In genomic region chr5:122636308-122636707, GRCm38 (mm10) we compare ENCODE assay signal across 19 mouse cellular contexts. TPM values are rescaled to one million over a fixed set of nuclear protein-coding genes. Genes with fewer than 3 reads are reported as not detected.
DNase-seq lines count a peak whose midpoint lies in the region; ATAC-seq and TF ChIP-seq lines count a peak whose summit lies in the region.
"Had no signal": no experiment of that assay in that cellular context is flagged by ENCODE, and none has a peak within 500 bp of the region (broad histone marks: within the 10 kb centered on the region; RNA-seq: fewer than 3 reads in every experiment).

No protein-coding gene starts in this region.

- DNase-seq in hindbrain, embryonic 11.5 days (ENCODE audit: low spot score) = no peak
- DNase-seq in midbrain, postnatal 0 days (ENCODE audit: low spot score) = peak; percentile 38
- peak; percentile 70 for DNase-seq in NIH3T3 (ENCODE audit: low read depth)
- peak; percentile 26 to 28 for DNase-seq in kidney, postnatal 36 days
- no peak for DNase-seq in urinary bladder, postnatal 14 days (ENCODE audit: low spot score)
- no peak for DNase-seq in T-cell, adult 2 months (ENCODE audit: low spot score)
- DNase-seq: adrenal gland, postnatal 10 days; cerebellum, adult 9-11 months; lung, postnatal 14 days; right cerebral cortex, adult 18-20 months had no signal

- ATAC-seq in hindbrain, embryonic 16.5 days = peak; percentile 37; the same call in 1 of the 2 replicates
- no peak for ATAC-seq in hindbrain, embryonic 11.5 days (ENCODE audit: low FRiP score)
- ATAC-seq in midbrain, postnatal 0 days (ENCODE audit: low FRiP score) = no peak
- no peak for ATAC-seq in midbrain, embryonic 15.5 days (replicated peaks)
- ATAC-seq: activated CD4-positive, CD25-positive, alpha-beta regulatory T cell, adult 4 months; forebrain, embryonic 15.5 days had no signal

- H3K27me3 ChIP-seq in hindbrain, embryonic 16.5 days (replicated peaks; ENCODE audit: control insufficient read depth, insufficient read depth, low read length) = no peaks in the 10 kb centered on the region
- no peaks in the 10 kb centered on the region for H3K27me3 ChIP-seq in hindbrain, embryonic 11.5 days (ENCODE audit: control insufficient read depth, insufficient read depth, low read length)
- H3K27me3 ChIP-seq in midbrain, postnatal 0 days (ENCODE audit: insufficient read depth, low read length) = no peaks in the 10 kb centered on the region
- no peaks in the 10 kb centered on the region for H3K27me3 ChIP-seq in midbrain, embryonic 15.5 days (replicated peaks)
- H3K27me3 ChIP-seq: embryonic facial prominence, embryonic 13.5 days; forebrain, embryonic 15.5 days; hindbrain, embryonic 13.5 days; intestine, embryonic 15.5 days had no signal

- no peaks in the 10 kb centered on the region for H3K36me3 ChIP-seq in hindbrain, embryonic 16.5 days (ENCODE audit: control insufficient read depth, insufficient read depth, low read length)
- H3K36me3 ChIP-seq in hindbrain, embryonic 11.5 days (ENCODE audit: control insufficient read depth, insufficient read depth, low read length) = no peaks in the 10 kb centered on the region
- H3K36me3 ChIP-seq in midbrain, postnatal 0 days (ENCODE audit: insufficient read depth, low read length) = no peaks in the 10 kb centered on the region
- H3K36me3 ChIP-seq in midbrain, embryonic 15.5 days (replicated peaks) = no peaks in the 10 kb centered on the region
- H3K36me3 ChIP-seq: embryonic facial prominence, embryonic 13.5 days; forebrain, embryonic 15.5 days; heart, embryonic 10.5 days; hindbrain, embryonic 13.5 days; intestine, embryonic 15.5 days had no signal

- H3K4me1 ChIP-seq in hindbrain, embryonic 16.5 days (ENCODE audit: control insufficient read depth, insufficient read depth, low read depth, low read length) = no peaks in the 10 kb centered on the region
- no peaks in the 10 kb centered on the region for H3K4me1 ChIP-seq in hindbrain, embryonic 11.5 days (replicated peaks; ENCODE audit: control insufficient read depth, insufficient read depth, low read length)
- peaks cover 2% of the 10 kb centered on the region; the same call in 1 of the 2 replicates for H3K4me1 ChIP-seq in midbrain, postnatal 0 days (ENCODE audit: insufficient read depth, low read length)
- H3K4me1 ChIP-seq in midbrain, embryonic 15.5 days = peaks cover 5% of the 10 kb centered on the region; the same call in 1 of the 2 replicates
- H3K4me1 ChIP-seq: embryonic facial prominence, embryonic 13.5 days; forebrain, embryonic 15.5 days; intestine, embryonic 15.5 days had no signal

- H3K9ac ChIP-seq in hindbrain, embryonic 16.5 days (ENCODE audit: low read depth, low read length) = no peak overlapping the region
- no peak overlapping the region for H3K9ac ChIP-seq in hindbrain, embryonic 11.5 days (ENCODE audit: low read depth, low read length)
- no peak overlapping the region for H3K9ac ChIP-seq in midbrain, postnatal 0 days (replicated peaks; ENCODE audit: low read length, poor library complexity, severe bottlenecking)
- H3K9ac ChIP-seq in midbrain, embryonic 15.5 days = no peak overlapping the region
- H3K9ac ChIP-seq: forebrain, embryonic 15.5 days; intestine, embryonic 15.5 days had no signal

- H3K9me3 ChIP-seq in hindbrain, embryonic 16.5 days (ENCODE audit: control insufficient read depth, low read length) = no peaks in the 10 kb centered on the region
- no peaks in the 10 kb centered on the region for H3K9me3 ChIP-seq in hindbrain, embryonic 11.5 days (ENCODE audit: control insufficient read depth, low read length)
- no peaks in the 10 kb centered on the region for H3K9me3 ChIP-seq in midbrain, postnatal 0 days (ENCODE audit: low read length)
- no peaks in the 10 kb centered on the region for H3K9me3 ChIP-seq in midbrain, embryonic 15.5 days
- H3K9me3 ChIP-seq: embryonic facial prominence, embryonic 13.5 days; forebrain, embryonic 15.5 days; heart, embryonic 10.5 days; hindbrain, embryonic 13.5 days; intestine, embryonic 15.5 days had no signal

- WGBS in hindbrain, embryonic 16.5 days = 54% methylated on average over 9 of the region's 9 CpGs
- WGBS in hindbrain, embryonic 11.5 days = 82% methylated on average over 9 of the region's 9 CpGs
- 52% methylated on average over 9 of the region's 9 CpGs for WGBS in midbrain, postnatal 0 days
- 70% methylated on average over 9 of the region's 9 CpGs for WGBS in midbrain, embryonic 15.5 days

- no peak overlapping the region for H3K4me2 ChIP-seq in hindbrain, embryonic 16.5 days (ENCODE audit: low read length)
- no peak overlapping the region for H3K4me2 ChIP-seq in hindbrain, embryonic 11.5 days (replicated peaks; ENCODE audit: low read depth, low read length)
- no peak overlapping the region for H3K4me2 ChIP-seq in midbrain, postnatal 0 days (ENCODE audit: low read depth, low read length, poor library complexity, severe bottlenecking)
- H3K4me2 ChIP-seq in midbrain, embryonic 15.5 days = no peak overlapping the region

- H3K4me3 ChIP-seq in hindbrain, embryonic 16.5 days (ENCODE audit: low read length) = no peak overlapping the region
- H3K4me3 ChIP-seq in hindbrain, embryonic 11.5 days (ENCODE audit: low read depth, low read length) = no peak overlapping the region
- no peak overlapping the region for H3K4me3 ChIP-seq in midbrain, postnatal 0 days (ENCODE audit: low read depth, low read length)
- no peak overlapping the region for H3K4me3 ChIP-seq in midbrain, embryonic 15.5 days
- H3K4me3 ChIP-seq: megakaryocyte, embryonic 14.5 days had no signal

- TF ChIP-seq CTCF in midbrain, postnatal 0 days (IDR thresholded peaks at IDR 0.05) = no peak

- no peak overlapping the region for H3K27ac ChIP-seq in hindbrain, embryonic 16.5 days (ENCODE audit: low read depth, low read length)
- H3K27ac ChIP-seq in hindbrain, embryonic 11.5 days (ENCODE audit: low read depth, low read length) = no peak overlapping the region
- H3K27ac ChIP-seq in midbrain, postnatal 0 days (ENCODE audit: low read depth, low read length) = no peak overlapping the region
- no peak overlapping the region for H3K27ac ChIP-seq in midbrain, embryonic 15.5 days
- H3K27ac ChIP-seq: embryonic facial prominence, embryonic 13.5 days; forebrain, embryonic 15.5 days; hindbrain, embryonic 13.5 days; intestine, embryonic 15.5 days had no signal

RNA-seq across cellular contexts. Expression of gene P2rx7, which starts 7.4 kb away (rescaled TPM):
- polyA plus RNA-seq in hindbrain, embryonic 16.5 days (2015; fragmentation: Nextera tagmentation; extraction: Ambion mirVana) = 4.8 and 6.1 TPM in 2 replicates
- polyA plus RNA-seq in hindbrain, embryonic 11.5 days (2014; fragmentation: Nextera tagmentation; extraction: Ambion mirVana) = 3.4 and 3.5 TPM in 2 replicates
- 6.3 and 7.3 TPM in 2 replicates for total RNA-seq in midbrain, postnatal 0 days (2014; rRNA removed)
- polyA plus RNA-seq in midbrain, postnatal 0 days (2015; fragmentation: Nextera tagmentation; extraction: Ambion mirVana) = 3.6 and 4.6 TPM in 2 replicates
- 2.9 and 3.0 TPM in 2 replicates for polyA plus RNA-seq in midbrain, embryonic 15.5 days (2015; fragmentation: Nextera tagmentation; extraction: Ambion mirVana)

RNA-seq across cellular contexts. Expression of gene Ift81, which starts 22.0 kb away (rescaled TPM):
- 54.5 and 58.0 TPM in 2 replicates for polyA plus RNA-seq in hindbrain, embryonic 16.5 days (2015; fragmentation: Nextera tagmentation; extraction: Ambion mirVana)
- 46.1 and 49.1 TPM in 2 replicates for polyA plus RNA-seq in hindbrain, embryonic 11.5 days (2014; fragmentation: Nextera tagmentation; extraction: Ambion mirVana)
- 30.5 and 35.1 TPM in 2 replicates for total RNA-seq in midbrain, postnatal 0 days (2014; rRNA removed)
- polyA plus RNA-seq in midbrain, postnatal 0 days (2015; fragmentation: Nextera tagmentation; extraction: Ambion mirVana) = 69.9 and 71.9 TPM in 2 replicates
- 64.1 and 75.6 TPM in 2 replicates for polyA plus RNA-seq in midbrain, embryonic 15.5 days (2015; fragmentation: Nextera tagmentation; extraction: Ambion mirVana)

Comparison
In these comparisons a context has a peak if more than half of its experiments do, and no peak if none do; other contexts are left out.
1. DNase-seq: peak in midbrain, postnatal 0 days (single experiment), NIH3T3 (single experiment) and kidney, postnatal 36 days (2 of 2); none in hindbrain, embryonic 11.5 days (single experiment), urinary bladder, postnatal 14 days (single experiment) and T-cell, adult 2 months (single experiment).